Mouse (Mus musculus) CH12F3 (cell line): Measurements from ENCODE around the gene Dusp9.

ENCODE experiments used
- in situ Hi-C: fragments of 300-500 bp; cut with MboI; formaldehyde crosslinking; loops from 2 replicates; pipeline ENCODE4 v1.14.3; 2020; ENCODE audit warnings: low sequenced_read_pairs

Dusp9 gene

GRCm38 (mm10) chrX:73659575-73660283, 20.5 kb downstream of the Dusp9 start, which contains the start of gene Pnck:
Pnck (minus strand) TSS chrX:73660117.
- in situ Hi-C loops, result loop anchor here (10.0 to 25.0 kb wide), 2 partner anchors 65 to 647 kb away; no protein-coding TSS in a partner anchor

- in situ Hi-C loops, result loop anchor here (25.0 kb wide), 1 partner anchor 648 kb away; no protein-coding TSS in a partner anchor
Observed at GRCm38 (mm10) chrX:73660284-73660665, 21.1 kb downstream of the Dusp9 start.

- in situ Hi-C loops, result loop anchor here (25.0 kb wide), 1 partner anchor 651 kb away; no protein-coding TSS in a partner anchor
Observed at GRCm38 (mm10) chrX:73663143-73663542, 23.9 kb downstream of the Dusp9 start.

- in situ Hi-C loops, result loop anchor here (25.0 kb wide), 1 partner anchor 660 kb away; no protein-coding TSS in a partner anchor
Observed at GRCm38 (mm10) chrX:73672031-73672431, 32.8 kb downstream of the Dusp9 start.

- in situ Hi-C loops, result loop anchor here (25.0 kb wide), 1 partner anchor 661 kb away; no protein-coding TSS in a partner anchor
Observed at GRCm38 (mm10) chrX:73672879-73673618, 33.8 kb downstream of the Dusp9 start, which contains the start of gene Slc6a8. Slc6a8 (plus strand) TSS chrX:73673150.

GRCm38 (mm10) chrX:73673619-73673967, 34.4 kb downstream of the Dusp9 start:
- in situ Hi-C loops, result loop anchor here (25.0 kb wide), 1 partner anchor 661 kb away; no protein-coding TSS in a partner anchor

DNA sequence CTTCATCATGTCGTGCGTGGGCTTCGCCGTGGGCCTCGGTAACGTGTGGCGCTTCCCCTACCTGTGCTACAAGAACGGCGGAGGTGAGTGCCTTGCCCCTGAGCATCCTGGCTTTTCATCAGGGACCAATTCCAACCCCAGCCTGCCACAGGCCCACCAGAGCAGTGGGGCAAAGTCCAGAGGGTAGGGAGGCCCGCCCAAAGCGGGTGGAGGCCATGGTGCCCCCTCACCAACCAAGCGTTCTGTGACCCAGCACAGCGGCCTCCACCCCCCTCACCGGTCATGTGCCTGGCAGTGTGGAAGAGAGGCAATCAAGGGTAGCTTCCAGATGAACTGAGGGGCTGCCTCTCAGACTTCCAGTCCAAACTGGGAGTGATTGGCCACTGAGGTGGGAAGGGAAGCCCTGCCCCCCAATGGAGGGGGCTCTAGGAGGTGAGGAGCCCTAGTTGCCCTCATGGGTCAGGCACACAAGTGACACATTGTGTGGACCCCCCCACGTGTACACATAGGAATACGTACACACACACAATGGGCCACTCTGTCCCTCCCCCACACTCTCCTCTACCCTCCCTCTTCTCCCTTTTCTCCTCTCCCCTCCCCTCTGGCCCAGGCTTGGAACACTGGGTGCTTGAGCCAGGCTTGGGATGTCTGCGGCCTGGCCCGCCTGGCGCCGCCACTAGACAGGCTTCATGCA, 34.9 kb downstream of the Dusp9 start:
- in situ Hi-C loops, result loop anchor here (25.0 kb wide), 1 partner anchor 662 kb away; no protein-coding TSS in a partner anchor

DNA sequence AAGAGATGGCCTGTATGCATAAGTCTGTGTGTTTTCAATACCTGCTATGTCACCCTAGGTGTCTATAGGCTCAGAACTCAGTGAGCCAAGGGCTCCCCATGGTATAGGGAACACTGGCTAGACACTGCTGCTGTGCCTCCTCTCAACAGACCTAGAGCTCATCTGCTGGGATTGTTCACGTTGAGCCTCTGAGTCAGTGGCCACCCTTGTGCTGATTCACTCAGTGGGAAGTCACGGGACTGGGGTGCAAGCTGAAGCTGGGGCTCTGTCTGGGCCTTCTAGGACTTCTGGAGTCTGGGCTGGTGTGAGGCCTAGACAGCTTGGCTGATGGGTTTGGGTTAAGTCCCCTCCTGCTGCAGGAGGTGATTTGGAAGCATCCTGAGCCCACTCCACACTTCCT, 36.0 kb downstream of the Dusp9 start:
- in situ Hi-C loops, result no loop called here

- in situ Hi-C loops, result no loop called here
Observed at GRCm38 (mm10) chrX:73676668-73677067, 37.4 kb downstream of the Dusp9 start.

DNA sequence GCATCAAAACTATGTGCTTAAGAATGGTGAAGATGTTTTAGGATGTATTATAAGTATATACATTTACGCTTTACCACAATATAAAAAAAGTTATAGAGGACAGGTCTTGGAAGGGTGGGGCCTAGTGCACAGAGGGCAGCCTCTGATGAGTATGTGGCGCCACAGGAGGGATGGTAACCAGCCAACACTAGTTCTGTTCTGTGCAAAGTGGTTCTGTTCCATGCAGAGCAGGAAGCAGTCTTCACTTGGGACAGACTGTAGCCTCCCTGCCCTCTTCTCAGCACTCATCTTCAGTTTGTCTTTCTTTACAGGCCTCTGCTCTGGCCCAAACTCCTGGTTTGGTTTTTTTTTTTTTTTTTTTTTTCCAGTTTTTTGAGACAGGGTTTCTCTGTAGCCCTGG, 44.9 kb downstream of the Dusp9 start:
- in situ Hi-C loops, result no loop called here

GRCm38 (mm10) chrX:73684978-73685377, 45.8 kb downstream of the Dusp9 start:
- in situ Hi-C loops, result no loop called here

DNA sequence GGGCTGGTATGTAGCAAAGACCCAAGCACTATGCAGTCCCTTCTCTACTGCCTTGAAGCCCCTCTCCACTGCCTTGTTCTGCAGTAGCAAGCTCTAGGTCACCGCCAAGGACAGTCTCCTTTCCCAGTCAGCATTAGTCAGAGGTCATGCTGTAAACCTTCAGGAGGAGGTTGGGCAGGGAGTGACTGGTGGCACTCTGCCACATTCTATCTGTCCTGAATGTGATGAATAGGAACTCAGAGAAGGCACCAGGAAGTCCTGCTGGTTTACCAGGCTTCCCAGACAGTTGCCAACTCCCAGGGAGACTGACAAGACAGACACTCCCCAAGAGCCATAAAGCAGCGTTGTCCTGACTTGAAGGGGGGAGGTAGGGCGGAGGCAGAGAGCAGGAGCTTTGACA, 46.4 kb downstream of the Dusp9 start:
- in situ Hi-C loops, result no loop called here

GRCm38 (mm10) chrX:73690917-73691629, 51.9 kb downstream of the Dusp9 start:
- in situ Hi-C loops, result no loop called here
